11 mouse cellular contexts compared by ENCODE assay signal in the genomic region with DNA sequence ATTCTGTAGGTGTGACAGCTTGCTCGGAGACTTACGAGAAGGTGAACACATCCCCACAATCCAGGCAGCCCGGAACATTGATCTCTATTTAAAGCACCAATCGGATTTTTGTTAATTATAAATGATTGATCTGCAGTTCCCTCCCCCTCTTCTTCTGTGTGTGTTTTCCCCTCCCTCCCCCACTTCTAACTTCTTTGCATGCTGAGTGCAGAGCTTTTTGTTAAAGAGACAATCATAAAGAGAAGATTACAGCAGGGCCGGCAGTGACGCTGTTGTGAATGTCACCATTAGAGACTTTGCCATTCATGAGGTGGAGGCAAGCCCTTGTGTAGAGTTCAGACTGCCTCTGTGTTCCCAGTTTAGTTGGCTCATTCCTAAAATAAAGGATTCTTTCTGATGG.
DNase-seq lines count a peak whose midpoint lies in the region; ATAC-seq and TF ChIP-seq lines count a peak whose summit lies in the region.
"Had no signal": no experiment of that assay in that cellular context is flagged by ENCODE, and none has a peak within 500 bp of the region (broad histone marks: within the 10 kb centered on the region; RNA-seq: fewer than 3 reads in every experiment).

No protein-coding gene starts in this region.

- H3K4me3 ChIP-seq in heart, postnatal 0 days (ENCODE audit: low read depth, low read length) = no peak overlapping the region
- H3K4me3 ChIP-seq in forebrain, embryonic 13.5 days = peak overlapping the region; percentile 18
- H3K4me3 ChIP-seq in intestine, embryonic 15.5 days (replicated peaks) = no peak overlapping the region
- H3K4me3 ChIP-seq in midbrain, embryonic 16.5 days (ENCODE audit: low read depth, low read length) = peak overlapping the region; percentile 15
- H3K4me3 ChIP-seq: megakaryocyte, embryonic 14.5 days had no signal

- 28% methylated on average over 6 of the region's 6 CpGs for WGBS in heart, postnatal 0 days
- WGBS in forebrain, embryonic 13.5 days = 3% methylated on average over 6 of the region's 6 CpGs
- 31% methylated on average over 6 of the region's 6 CpGs for WGBS in intestine, embryonic 15.5 days
- 9% methylated on average over 6 of the region's 6 CpGs for WGBS in midbrain, embryonic 16.5 days

- H3K9me3 ChIP-seq in heart, postnatal 0 days (replicated peaks; ENCODE audit: control insufficient read depth, low read length) = no peaks in the 10 kb centered on the region
- no peaks in the 10 kb centered on the region for H3K9me3 ChIP-seq in forebrain, embryonic 13.5 days (replicated peaks)
- H3K9me3 ChIP-seq in intestine, embryonic 15.5 days = no peaks in the 10 kb centered on the region
- H3K9me3 ChIP-seq in midbrain, embryonic 16.5 days (replicated peaks; ENCODE audit: control insufficient read depth, low read length, poor library complexity, severe bottlenecking) = no peaks in the 10 kb centered on the region
- H3K9me3 ChIP-seq: megakaryocyte, embryonic 14.5 days had no signal

- H3K36me3 ChIP-seq in heart, postnatal 0 days (replicated peaks; ENCODE audit: control insufficient read depth, insufficient read depth, low read length) = no peaks in the 10 kb centered on the region
- no peaks in the 10 kb centered on the region for H3K36me3 ChIP-seq in forebrain, embryonic 13.5 days (ENCODE audit: poor library complexity, severe bottlenecking)
- H3K36me3 ChIP-seq in intestine, embryonic 15.5 days = no peaks in the 10 kb centered on the region
- no peaks in the 10 kb centered on the region for H3K36me3 ChIP-seq in midbrain, embryonic 16.5 days (ENCODE audit: control insufficient read depth, insufficient read depth, low read length)

- no peak for ATAC-seq in heart, postnatal 0 days (ENCODE audit: insufficient read depth, low read depth)
- no peak for ATAC-seq in forebrain, embryonic 13.5 days
- no peak for ATAC-seq in intestine, embryonic 15.5 days
- no peak for ATAC-seq in midbrain, embryonic 16.5 days

- no peak overlapping the region for H3K27ac ChIP-seq in heart, postnatal 0 days (ENCODE audit: low read depth)
- peak overlapping the region; percentile 67 for H3K27ac ChIP-seq in forebrain, embryonic 13.5 days
- H3K27ac ChIP-seq in intestine, embryonic 15.5 days = no peak overlapping the region
- H3K27ac ChIP-seq in midbrain, embryonic 16.5 days (ENCODE audit: low read length) = no peak overlapping the region

- no peaks in the 10 kb centered on the region for H3K27me3 ChIP-seq in heart, postnatal 0 days (ENCODE audit: control insufficient read depth, insufficient read depth, low read length)
- H3K27me3 ChIP-seq in forebrain, embryonic 13.5 days = no peaks in the 10 kb centered on the region
- H3K27me3 ChIP-seq in intestine, embryonic 15.5 days (replicated peaks) = no peaks in the 10 kb centered on the region
- no peaks in the 10 kb centered on the region for H3K27me3 ChIP-seq in midbrain, embryonic 16.5 days (ENCODE audit: control insufficient read depth, insufficient read depth, low read depth, low read length)

- TF ChIP-seq CTCF in heart, postnatal 0 days (IDR thresholded peaks at IDR 0.05; ENCODE audit: low read depth) = no peak

- no peaks in the 10 kb centered on the region for H3K4me1 ChIP-seq in heart, postnatal 0 days (ENCODE audit: control insufficient read depth, insufficient read depth)
- H3K4me1 ChIP-seq in forebrain, embryonic 13.5 days = peaks cover 17% of the 10 kb centered on the region
- H3K4me1 ChIP-seq in intestine, embryonic 15.5 days (replicated peaks) = no peaks in the 10 kb centered on the region
- peaks cover 10% of the 10 kb centered on the region for H3K4me1 ChIP-seq in midbrain, embryonic 16.5 days (ENCODE audit: control insufficient read depth, insufficient read depth, low read length)
- H3K4me1 ChIP-seq: megakaryocyte, embryonic 14.5 days had no signal

- no peak overlapping the region for H3K9ac ChIP-seq in heart, postnatal 0 days (replicated peaks; ENCODE audit: low read depth, low read length)
- no peak overlapping the region for H3K9ac ChIP-seq in forebrain, embryonic 13.5 days
- no peak overlapping the region for H3K9ac ChIP-seq in intestine, embryonic 15.5 days
- peak overlapping the region; percentile 18 for H3K9ac ChIP-seq in midbrain, embryonic 16.5 days (ENCODE audit: low read depth, low read length)

- TF ChIP-seq EP300 in heart, postnatal 0 days (IDR thresholded peaks at IDR 0.05; ENCODE audit: low read depth) = no peak

- 0 out of 2 replicates have a peak overlapping the region, but pooled peaks have one; percentile 17 for H3K4me2 ChIP-seq in heart, postnatal 0 days (ENCODE audit: low read depth, low read length)
- H3K4me2 ChIP-seq in forebrain, embryonic 13.5 days = peak overlapping the region; percentile 53
- peak overlapping the region; percentile 25 for H3K4me2 ChIP-seq in intestine, embryonic 15.5 days (replicated peaks)
- H3K4me2 ChIP-seq in midbrain, embryonic 16.5 days (ENCODE audit: low read length) = peak overlapping the region; percentile 45

- no peak for DNase-seq in heart, postnatal 0 days (ENCODE audit: low spot score)
- DNase-seq in heart, adult 8-10 months (ENCODE audit: low spot score) = no peak
- no peak for DNase-seq in frontal cortex, postnatal 25 days (ENCODE audit: low spot score in 2 of 2)
- DNase-seq in thymus, postnatal 4 days = no peak
- DNase-seq in thymus, postnatal 10 days (ENCODE audit: low spot score in 2 of 2) = no peak
- DNase-seq: kidney, postnatal 14 days; retina, postnatal 1 day had no signal

Comparison
In these comparisons a context has a peak if more than half of its experiments do, and no peak if none do; other contexts are left out.
1. H3K4me3 ChIP-seq: peak in forebrain, embryonic 13.5 days (single experiment) and midbrain, embryonic 16.5 days (single experiment); none in heart, postnatal 0 days (single experiment) and intestine, embryonic 15.5 days (single experiment).
2. Peak in every context shown above with its lines, with median percentiles within 50 percentile points of each other: H3K4me2 ChIP-seq.